15 mouse cellular contexts compared by ENCODE assay signal in genomic region chr16:11824833-11825232, GRCm38 (mm10).
DNase-seq lines count a peak whose midpoint lies in the region; ATAC-seq and TF ChIP-seq lines count a peak whose summit lies in the region.
"Had no signal": no experiment of that assay in that cellular context is flagged by ENCODE, and none has a peak within 500 bp of the region (broad histone marks: within the 10 kb centered on the region; RNA-seq: fewer than 3 reads in every experiment).

No protein-coding gene starts in this region.

- WGBS in lung, postnatal 0 days: 70% methylated on average over 7 of the region's 7 CpGs
- WGBS in embryonic facial prominence, embryonic 10.5 days: 76% methylated on average over 7 of the region's 7 CpGs

- no peak for TF ChIP-seq EP300 in lung, postnatal 0 days (IDR thresholded peaks at IDR 0.05)

- H3K27me3 ChIP-seq in lung, postnatal 0 days (replicated peaks; ENCODE audit: insufficient read depth, low read length): no peaks in the 10 kb centered on the region
- no peaks in the 10 kb centered on the region for H3K27me3 ChIP-seq in embryonic facial prominence, embryonic 10.5 days (replicated peaks; ENCODE audit: low read depth, poor library complexity, severe bottlenecking)
- H3K27me3 ChIP-seq: heart, embryonic 15.5 days had no signal

- no peak for DNase-seq in frontal cortex, postnatal 25 days (ENCODE audit: low spot score in 2 of 2)
- peak; percentile 78 for DNase-seq in brain, embryonic 14.5 days (ENCODE audit: low read depth)
- peak; percentile 24 for DNase-seq in layer of hippocampus, adult 9-11 months
- DNase-seq in retina, embryonic 14.5 days (ENCODE audit: low spot score): peak; percentile 17
- DNase-seq in lung, postnatal 0 days (ENCODE audit: low spot score): no peak
- no peak for DNase-seq in lung, postnatal 4 days
- no peak for DNase-seq in embryonic facial prominence, embryonic 10.5 days (ENCODE audit: low spot score)
- DNase-seq: B cell, adult 2 months; cerebellum, postnatal 14 days; gastrocnemius, postnatal 10 days; lung, postnatal 10 days had no signal

- no peak overlapping the region for H3K4me2 ChIP-seq in lung, postnatal 0 days (replicated peaks; ENCODE audit: low read depth, low read length)
- H3K4me2 ChIP-seq: heart, embryonic 15.5 days had no signal

- no peak overlapping the region for H3K9ac ChIP-seq in lung, postnatal 0 days (replicated peaks; ENCODE audit: low read depth)
- H3K9ac ChIP-seq: heart, embryonic 15.5 days had no signal

- no peak overlapping the region for H3K4me3 ChIP-seq in lung, postnatal 0 days (ENCODE audit: low read depth, low read length)
- H3K4me3 ChIP-seq in embryonic facial prominence, embryonic 10.5 days: no peak overlapping the region
- H3K4me3 ChIP-seq: heart, embryonic 15.5 days had no signal

- H3K36me3 ChIP-seq in lung, postnatal 0 days (ENCODE audit: insufficient read depth, low read length): no peaks in the 10 kb centered on the region
- no peaks in the 10 kb centered on the region for H3K36me3 ChIP-seq in embryonic facial prominence, embryonic 10.5 days (replicated peaks)
- H3K36me3 ChIP-seq: heart, embryonic 15.5 days had no signal

- peak; percentile 69 for ATAC-seq in frontal cortex, adult (ENCODE audit: low TSS enrichment)
- ATAC-seq in lung, postnatal 0 days: no peak
- ATAC-seq: intestine, postnatal 0 days had no signal

- no peaks in the 10 kb centered on the region for H3K9me3 ChIP-seq in lung, postnatal 0 days (ENCODE audit: low read length)
- H3K9me3 ChIP-seq in embryonic facial prominence, embryonic 10.5 days: no peaks in the 10 kb centered on the region
- H3K9me3 ChIP-seq: G1E; heart, embryonic 15.5 days had no signal

- no peak overlapping the region for H3K27ac ChIP-seq in lung, postnatal 0 days (ENCODE audit: low read length)
- H3K27ac ChIP-seq in embryonic facial prominence, embryonic 10.5 days (replicated peaks): no peak overlapping the region
- H3K27ac ChIP-seq: heart, embryonic 15.5 days had no signal

- no peak for TF ChIP-seq CTCF in brain, embryonic 14.5 days (IDR thresholded peaks at IDR 0.05; ENCODE audit: borderline replicate concordance, extremely low read depth, insufficient read depth, insufficient read length)
- TF ChIP-seq CTCF in lung, postnatal 0 days (IDR thresholded peaks at IDR 0.05): no peak

- no peaks in the 10 kb centered on the region for H3K4me1 ChIP-seq in lung, postnatal 0 days (ENCODE audit: insufficient read depth, low read depth, low read length)
- peaks cover 10% of the 10 kb centered on the region; the same call in 1 of the 2 replicates for H3K4me1 ChIP-seq in embryonic facial prominence, embryonic 10.5 days
- H3K4me1 ChIP-seq: heart, embryonic 15.5 days had no signal

- no peak for TF ChIP-seq POLR2A in brain, embryonic 14.5 days (IDR thresholded peaks at IDR 0.05; ENCODE audit: borderline replicate concordance, extremely low read depth, insufficient read depth, insufficient read length, poor library complexity, severe bottlenecking)

Comparison
In these comparisons a context has a peak if more than half of its experiments do, and no peak if none do; other contexts are left out.
1. DNase-seq: peak in brain, embryonic 14.5 days (single experiment), layer of hippocampus, adult 9-11 months (single experiment) and retina, embryonic 14.5 days (single experiment); none in frontal cortex, postnatal 25 days (0 of 2), lung, postnatal 0 days (single experiment), lung, postnatal 4 days (0 of 2) and embryonic facial prominence, embryonic 10.5 days (single experiment).